Mouse (Mus musculus) liver, postnatal 0 days (tissue): ENCODE data around the gene Cracr2a. TPM values are rescaled to one million over a fixed set of nuclear protein-coding genes. Genes with fewer than 3 reads are reported as not detected.
"Not testable (repeated sequence)": the region's sequence is repeated elsewhere in the genome, so short reads cannot be mapped to it uniquely, and the experiment has no call there.

Experiments used
- ATAC-seq: fragments of 200-750 bp; cut with Nextera tagmentation; 2 replicates; pipeline ENCODE4 v1.8.0; 2017; ENCODE audit warnings: mild to moderate bottlenecking, moderate library complexity
- DNase-seq: peaks from one replicate; pipeline ENCODE4 v3.0.0-alpha.2; 2016
- H3K27ac ChIP-seq: fragments of 300-500 bp; sonication (generic); 2 replicates; pipeline ENCODE4 v1.5.1; 2014; ENCODE audit warnings: antibody characterized with exemption, moderate library complexity, mild to moderate bottlenecking, low read depth
- H3K27me3 ChIP-seq: fragments of 300-500 bp; sonication (generic); 2 replicates; pipeline ENCODE4 v1.6.1; 2014; ENCODE audit warnings: low read length, control low read depth, mixed read lengths; ENCODE audit not compliant: insufficient read depth
- H3K36me3 ChIP-seq: fragments of 300-500 bp; sonication (generic); replicated peaks from 2 replicates; pipeline ENCODE4 v1.6.1; 2014; ENCODE audit warnings: mild to moderate bottlenecking, control low read depth, low read length, moderate library complexity, mixed read lengths; ENCODE audit not compliant: insufficient read depth
- H3K4me1 ChIP-seq: fragments of 300-500 bp; sonication (generic); 2 replicates; pipeline ENCODE4 v1.6.1; 2014; ENCODE audit warnings: antibody characterized with exemption, mild to moderate bottlenecking, control low read depth; ENCODE audit not compliant: insufficient read depth
- H3K4me2 ChIP-seq: fragments of 300-500 bp; sonication (generic); 2 replicates; pipeline ENCODE4 v1.6.1; 2014; ENCODE audit warnings: low read depth, mild to moderate bottlenecking, low read length, moderate library complexity, mixed read lengths
- H3K4me3 ChIP-seq: fragments of 300-500 bp; sonication (generic); 2 replicates; pipeline ENCODE4 v1.5.1; 2014; ENCODE audit warnings: low read depth, low read length
- H3K9ac ChIP-seq: fragments of 300-500 bp; sonication (generic); replicated peaks from 2 replicates; pipeline ENCODE4 v1.6.1; 2014; ENCODE audit warnings: mild to moderate bottlenecking, moderate library complexity
- H3K9me3 ChIP-seq: fragments of 300-500 bp; sonication (generic); 2 replicates; pipeline ENCODE4 v1.6.1; 2016; ENCODE audit warnings: mild to moderate bottlenecking, control low read depth, low read length, mixed read lengths
- CTCF ChIP-seq: sonication (generic); IDR thresholded peaks from 2 replicates; pipeline ENCODE4 v1.5.1; 2016; ENCODE audit warnings: antibody characterized with exemption, low read depth
- EP300 ChIP-seq: IDR thresholded peaks from 2 replicates; pipeline ENCODE4 v1.6.1; 2016; ENCODE audit warnings: antibody characterized with exemption, low read depth, mild to moderate bottlenecking
- WGBS: fragments of 180-500 bp; shearing (Covaris S2); extraction: QIAGEN DNeasy Blood & Tissue Kit; methylation state at CpG from one replicate; pipeline ENCODE4 v1.1.7; 2014; ENCODE audit not compliant: insufficient replicate concordance; 5-methylcytosine and 5-hydroxymethylcytosine counted together
- polyA plus RNA-seq: library from polyadenylated mRNA; unstranded; fragments of >200 nt; fragmentation: Nextera tagmentation; extraction: Ambion mirVana; gene quantifications from 2 replicates; pipeline ENCODE4 v1.2.1, GENCODE M21; 2015

Gene Cracr2a
- 0.31 and 0.47 TPM in 2 replicates for polyA plus RNA-seq

DNA sequence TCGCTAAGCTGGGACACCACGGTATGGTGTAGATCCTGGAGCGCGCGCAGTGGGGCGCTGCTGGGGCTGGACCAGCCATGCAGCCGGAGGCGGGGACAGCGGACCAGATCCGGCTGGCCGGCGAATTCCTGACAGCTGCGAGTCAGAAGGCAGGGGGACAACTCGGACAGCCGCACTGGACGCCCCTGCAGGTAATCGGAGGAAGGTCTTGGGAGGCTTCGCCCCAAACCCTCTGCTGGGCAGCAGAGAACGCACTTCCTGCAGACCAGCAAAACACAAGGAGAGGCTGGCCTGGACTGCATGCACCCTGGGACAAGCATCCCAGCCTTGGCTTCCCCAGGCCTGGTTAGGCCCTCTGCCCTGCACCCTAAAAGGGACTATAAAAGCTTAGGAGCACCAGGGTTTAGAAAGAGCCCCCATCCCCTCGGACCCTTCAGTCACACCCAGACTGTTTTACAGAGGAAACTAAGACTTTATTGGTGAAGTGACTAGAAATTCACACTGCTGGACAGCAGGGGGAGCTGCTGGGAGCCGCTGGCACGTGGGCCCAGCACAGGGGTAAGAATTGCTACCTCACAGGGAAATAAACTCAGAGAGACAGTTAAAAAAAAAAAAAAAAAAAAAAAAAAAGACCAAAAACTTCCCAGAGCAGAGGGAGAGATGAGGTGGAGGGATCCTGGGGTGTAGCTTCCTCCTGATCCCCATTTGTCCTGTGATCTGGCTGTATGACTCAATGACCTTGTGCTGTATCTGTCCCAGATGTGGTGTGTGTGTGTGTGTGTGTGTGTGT lies at the start of gene Cracr2a:
Gene Cracr2a (plus strand): TSS at position 108 of the 790 bp plus-strand sequence.
- under 1% methylated on average over 22 of the region's 22 CpGs for WGBS
- no peaks in the 10 kb centered on the region for H3K9me3 ChIP-seq
- peak within 1 kb of the TSS; percentile 49 for H3K9ac ChIP-seq
- TF ChIP-seq CTCF (peak; percentile 78), EP300 (no peak)
- no peak within 1 kb of the TSS for H3K27ac ChIP-seq
- peak within 1 kb of the TSS; percentile 97 for H3K4me2 ChIP-seq
- peak; percentile 94 for ATAC-seq
- no peaks in the 10 kb centered on the region for H3K36me3 ChIP-seq
- peak within 1 kb of the TSS; percentile 62 for H3K4me3 ChIP-seq
- peak; percentile 83 for DNase-seq
- no peaks in the 10 kb centered on the region for H3K27me3 ChIP-seq
- H3K4me1 ChIP-seq = peaks cover 6% of the 10 kb centered on the region; the same call in 1 of the 2 replicates

DNA sequence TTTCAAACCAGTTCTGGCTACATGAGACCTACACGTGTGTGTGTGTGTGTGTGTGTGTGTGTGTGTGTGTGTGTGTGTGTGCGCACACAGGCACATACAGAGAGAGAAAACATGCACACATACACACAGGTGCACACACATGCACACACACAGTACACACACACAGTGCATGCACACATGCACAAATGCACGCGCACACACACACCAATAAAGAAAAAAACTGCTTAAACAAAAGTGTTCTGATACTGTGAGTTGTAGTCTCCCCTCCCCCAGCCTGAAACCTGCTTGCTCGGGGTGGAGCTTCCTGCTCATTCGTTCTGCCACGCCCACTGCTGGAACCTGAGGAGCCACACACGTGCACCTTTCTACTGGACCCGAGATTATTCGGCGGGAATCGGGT lies 47.4 kb upstream of the Cracr2a start:
- H3K36me3 ChIP-seq, H3K4me1 ChIP-seq, ATAC-seq, H3K4me2 ChIP-seq, H3K27me3 ChIP-seq, DNase-seq, H3K4me3 ChIP-seq, H3K9me3 ChIP-seq, H3K9ac ChIP-seq, H3K27ac ChIP-seq: not testable (repeated sequence)
- WGBS = 80% methylated on average over 6 of the region's 12 CpGs

DNA sequence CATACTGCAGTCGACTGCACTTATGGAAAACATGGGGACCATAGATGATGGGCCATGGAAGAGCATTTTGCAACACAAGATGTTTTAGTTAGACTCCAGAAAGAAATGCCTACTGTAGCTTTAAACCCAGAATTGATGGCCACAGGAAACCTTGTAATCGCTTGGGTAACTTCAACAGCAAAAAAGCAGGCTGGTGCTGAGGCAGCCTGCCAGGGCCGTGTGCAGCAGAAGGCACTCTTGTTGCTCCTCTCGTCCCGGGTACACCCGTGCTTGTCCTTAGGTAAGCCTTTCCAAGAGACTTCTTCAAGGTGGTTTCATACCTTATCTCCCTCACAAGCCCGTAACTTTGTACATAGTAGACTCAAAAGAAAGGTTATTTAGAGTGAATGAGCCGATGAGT lies 40.0 kb upstream of the Cracr2a start:
- 36% methylated on average over 8 of the region's 8 CpGs for WGBS

DNA sequence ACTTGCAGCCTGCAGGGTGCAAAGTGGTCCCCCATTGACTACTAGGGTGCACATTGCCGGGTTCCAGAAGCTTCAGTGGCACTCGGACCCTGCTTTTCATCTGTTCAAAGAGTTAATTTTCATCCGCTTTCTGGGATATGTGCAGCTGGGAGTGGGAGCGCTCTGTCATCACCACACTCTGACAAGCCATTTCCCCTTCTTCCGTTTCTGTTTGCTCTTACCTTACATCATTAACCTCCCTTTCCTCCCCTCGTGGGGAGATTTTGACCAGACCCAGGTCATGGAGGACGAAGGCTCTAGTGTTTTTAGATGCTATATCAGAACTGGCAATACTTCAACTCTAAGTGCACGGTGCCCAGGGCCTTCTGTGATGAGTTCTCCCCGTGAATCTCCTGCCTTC lies 38.8 kb upstream of the Cracr2a start:
- 15% methylated on average over 9 of the region's 9 CpGs for WGBS
- no peaks in the 10 kb centered on the region for H3K36me3 ChIP-seq
- TF ChIP-seq CTCF (no peak), EP300 (no peak)
- no peaks in the 10 kb centered on the region for H3K4me1 ChIP-seq
- H3K4me3 ChIP-seq = no peak overlapping the region
- H3K4me2 ChIP-seq = peak overlapping the region; percentile 38
- no peak for DNase-seq
- ATAC-seq = no peak
- H3K9ac ChIP-seq = no peak overlapping the region
- no peak overlapping the region for H3K27ac ChIP-seq
- no peaks in the 10 kb centered on the region for H3K27me3 ChIP-seq
- no peaks in the 10 kb centered on the region for H3K9me3 ChIP-seq

More for the DNA sequence above, 40.0 kb upstream of the Cracr2a start:
- no peak overlapping the region for H3K9ac ChIP-seq
- H3K9me3 ChIP-seq = no peaks in the 10 kb centered on the region
- DNase-seq (no peak), ATAC-seq (no peak)
- no peak overlapping the region for H3K4me3 ChIP-seq
- TF ChIP-seq EP300 (no peak), CTCF (no peak)
- no peaks in the 10 kb centered on the region for H3K4me1 ChIP-seq
- no peaks in the 10 kb centered on the region for H3K27me3 ChIP-seq
- no peak overlapping the region for H3K27ac ChIP-seq
- no peaks in the 10 kb centered on the region for H3K36me3 ChIP-seq
- H3K4me2 ChIP-seq = no peak overlapping the region

DNA sequence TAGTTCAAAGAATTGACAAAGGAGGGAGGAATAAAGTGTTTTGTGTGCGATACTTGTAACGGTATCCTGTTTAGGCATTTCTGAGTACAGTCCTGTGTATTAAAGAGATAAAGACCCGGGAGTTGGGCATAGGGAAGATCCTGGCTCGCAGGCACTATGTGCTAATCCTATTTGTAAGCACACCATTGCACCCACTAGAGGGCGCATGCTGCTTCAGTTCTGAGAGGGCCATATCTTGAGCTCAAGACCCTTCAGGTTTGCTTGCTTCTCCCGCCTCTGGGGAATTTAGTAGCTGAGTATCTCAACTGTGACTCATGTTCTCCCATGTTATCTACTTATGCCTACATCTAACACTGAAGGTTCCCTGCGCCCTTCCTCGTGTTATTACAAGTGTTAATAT lies 36.7 kb upstream of the Cracr2a start:
- Histone ChIP-seq H3K4me1 (peaks cover 8% of the 10 kb centered on the region), H3K9me3 (no peaks in the 10 kb centered on the region), H3K4me3 (no peak overlapping the region), H3K36me3 (no peaks in the 10 kb centered on the region), H3K27me3 (no peaks in the 10 kb centered on the region), H3K4me2 (no peak overlapping the region), H3K27ac (no peak overlapping the region), H3K9ac (no peak overlapping the region)
- no peak for ATAC-seq
- DNase-seq = peak; percentile 73
- WGBS = 25% methylated on average over 8 of the region's 8 CpGs
- TF ChIP-seq CTCF (peak; percentile 86), EP300 (no peak)

DNA sequence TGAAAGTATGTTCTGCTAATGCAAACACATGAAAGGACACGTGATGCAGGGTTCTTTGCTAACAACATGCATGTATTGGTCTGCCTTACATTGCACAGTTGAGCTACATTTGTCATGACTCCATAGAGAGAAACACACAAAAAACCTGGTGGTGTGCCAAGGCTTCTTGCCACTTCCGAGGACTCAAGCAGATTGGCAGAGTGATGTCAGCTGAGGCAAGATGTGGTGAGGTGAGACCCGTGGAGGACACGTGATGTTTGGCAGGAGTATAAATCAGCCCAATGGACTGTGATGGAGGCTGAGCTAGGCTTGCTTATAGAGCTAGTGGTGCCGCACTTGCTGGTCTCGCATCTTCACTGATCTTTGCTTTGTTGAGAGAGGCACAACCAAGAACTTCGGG lies 32.5 kb upstream of the Cracr2a start:
- WGBS = 77% methylated on average over 7 of the region's 7 CpGs
- Histone ChIP-seq H3K4me1 (peaks cover 11% of the 10 kb centered on the region), H3K4me3 (no peak overlapping the region)

More for the DNA sequence above, 32.5 kb upstream of the Cracr2a start:
- H3K36me3 ChIP-seq = no peaks in the 10 kb centered on the region
- no peak overlapping the region for H3K4me2 ChIP-seq
- ATAC-seq = no peak
- DNase-seq = no peak
- H3K27ac ChIP-seq = peak overlapping the region; percentile 16; the same call in 1 of the 2 replicates
- no peaks in the 10 kb centered on the region for H3K27me3 ChIP-seq
- TF ChIP-seq CTCF (no peak), EP300 (no peak)
- no peaks in the 10 kb centered on the region for H3K9me3 ChIP-seq
- H3K9ac ChIP-seq = no peak overlapping the region
